Mouse (Mus musculus): Measurements from ENCODE around the gene Kifc1. TPM values are rescaled to one million over a fixed set of nuclear protein-coding genes. Genes with fewer than 3 reads are reported as not detected.
A peak's percentile ranks its signal among the peaks of the same experiment; 100 is the strongest.
"Not testable (repeated sequence)": the region's sequence is repeated elsewhere in the genome, so short reads cannot be mapped to it uniquely, and the experiment has no call there.

The Kifc1 gene
- polyA plus RNA-seq, 1 experiment = 1.6 TPM

GRCm38 (mm10) chr17:33891357-33891756 lies 896 bp upstream of the Kifc1 start:
- H3K27me3 ChIP-seq (replicated peaks; ENCODE audit: control insufficient read depth, insufficient read depth, low read length) = no peaks in the 10 kb centered on the region
- no peaks in the 10 kb centered on the region for H3K36me3 ChIP-seq (ENCODE audit: control insufficient read depth, insufficient read depth, low read length)
- no peaks in the 10 kb centered on the region for H3K4me1 ChIP-seq (ENCODE audit: control insufficient read depth, insufficient read depth, low read length)
- DNase-seq = no peak
- 47% methylated on average over 2 of the region's 2 CpGs for WGBS
- H3K27ac ChIP-seq (ENCODE audit: insufficient read depth, low read depth, low read length) = no peak overlapping the region
- no peak overlapping the region for H3K4me3 ChIP-seq (ENCODE audit: insufficient read depth, low read depth, low read length)
- TF ChIP-seq CTCF (conservative IDR thresholded peaks at IDR 0.05; ENCODE audit: insufficient read depth, insufficient read length, low read depth, low read length) (no peak), POLR2A (IDR thresholded peaks at IDR 0.05; ENCODE audit: low read depth, low read length) (no peak)

DNA sequence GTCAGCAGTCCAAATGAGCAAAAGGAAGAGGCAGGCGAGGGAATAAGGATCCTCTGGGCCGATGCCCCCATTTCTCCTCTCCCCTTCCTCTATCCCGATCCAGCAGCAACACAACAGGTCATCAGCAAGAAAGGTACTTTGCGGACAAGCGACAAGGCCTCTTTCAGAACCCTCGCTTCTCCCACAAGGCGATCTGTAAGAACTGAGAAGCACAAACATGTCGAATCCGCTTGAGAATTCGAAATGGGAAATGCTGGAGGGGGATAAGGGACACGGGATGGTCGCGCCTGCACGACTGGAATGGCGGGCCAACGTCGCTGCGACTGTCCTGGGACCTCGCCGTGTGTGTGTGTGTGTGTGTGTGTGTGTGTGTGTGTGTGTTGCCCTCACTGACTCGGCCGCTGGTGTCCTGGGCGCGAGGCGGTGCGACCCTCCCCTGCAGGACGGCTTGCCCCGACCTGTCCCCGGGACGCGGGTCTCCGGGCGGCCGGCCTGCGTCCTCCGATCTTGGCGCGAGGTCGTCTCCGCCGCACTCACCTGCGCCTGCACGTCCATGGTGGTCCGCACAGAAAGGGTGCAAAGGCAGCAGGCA lies 424 bp downstream of the Kifc1 start:
- not testable (repeated sequence) for H3K27me3 ChIP-seq (replicated peaks; ENCODE audit: control insufficient read depth, insufficient read depth, low read length); DNase-seq; H3K27ac ChIP-seq (ENCODE audit: insufficient read depth, low read depth, low read length); H3K4me1 ChIP-seq (ENCODE audit: control insufficient read depth, insufficient read depth, low read length); H3K36me3 ChIP-seq (ENCODE audit: control insufficient read depth, insufficient read depth, low read length)
- H3K4me3 ChIP-seq (ENCODE audit: insufficient read depth, low read depth, low read length) = peak overlapping the region; percentile 66
- WGBS = 2% methylated on average over 44 of the region's 44 CpGs

- H3K27ac ChIP-seq (ENCODE audit: insufficient read depth, low read depth, low read length); DNase-seq; H3K36me3 ChIP-seq (ENCODE audit: control insufficient read depth, insufficient read depth, low read length); H3K4me1 ChIP-seq (ENCODE audit: control insufficient read depth, insufficient read depth, low read length); H3K4me3 ChIP-seq (ENCODE audit: insufficient read depth, low read depth, low read length); H3K27me3 ChIP-seq (replicated peaks; ENCODE audit: control insufficient read depth, insufficient read depth, low read length): not testable (repeated sequence)
Observed at GRCm38 (mm10) chr17:33888230-33888629, 2.2 kb downstream of the Kifc1 start.

GRCm38 (mm10) chr17:33887802-33888201 lies 2.7 kb downstream of the Kifc1 start:
- not testable (repeated sequence) for H3K27ac ChIP-seq (ENCODE audit: insufficient read depth, low read depth, low read length); H3K27me3 ChIP-seq (replicated peaks; ENCODE audit: control insufficient read depth, insufficient read depth, low read length); H3K4me1 ChIP-seq (ENCODE audit: control insufficient read depth, insufficient read depth, low read length); H3K36me3 ChIP-seq (ENCODE audit: control insufficient read depth, insufficient read depth, low read length); H3K4me3 ChIP-seq (ENCODE audit: insufficient read depth, low read depth, low read length)
- WGBS = 39% methylated on average over 2 of the region's 2 CpGs
- DNase-seq = peak; percentile 56

DNA sequence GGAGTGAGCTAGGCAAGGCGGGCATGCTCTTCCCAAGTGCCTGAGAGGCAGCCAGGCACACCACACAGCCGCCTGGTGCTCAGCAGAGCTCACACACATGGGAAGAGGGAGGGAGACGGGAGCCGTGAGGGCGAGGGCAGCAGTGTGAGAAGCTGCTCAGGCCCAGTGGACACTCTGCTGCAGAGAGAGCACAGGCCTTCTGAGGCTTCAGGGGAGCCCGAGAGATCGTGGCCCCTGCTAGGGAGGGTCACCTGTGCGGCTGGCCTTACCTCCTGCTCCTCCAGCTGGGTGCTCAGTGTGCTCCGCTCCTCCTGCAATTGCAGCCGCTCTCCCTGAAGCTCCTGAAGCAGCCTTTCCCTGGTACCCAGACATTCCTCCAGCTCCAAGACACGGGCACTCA lies 6.1 kb downstream of the Kifc1 start:
- not testable (repeated sequence) for H3K4me1 ChIP-seq (ENCODE audit: control insufficient read depth, insufficient read depth, low read length); H3K27me3 ChIP-seq (replicated peaks; ENCODE audit: control insufficient read depth, insufficient read depth, low read length); H3K27ac ChIP-seq (ENCODE audit: insufficient read depth, low read depth, low read length); H3K36me3 ChIP-seq (ENCODE audit: control insufficient read depth, insufficient read depth, low read length); H3K4me3 ChIP-seq (ENCODE audit: insufficient read depth, low read depth, low read length); DNase-seq
- WGBS = 93% methylated on average over 9 of the region's 11 CpGs

DNA sequence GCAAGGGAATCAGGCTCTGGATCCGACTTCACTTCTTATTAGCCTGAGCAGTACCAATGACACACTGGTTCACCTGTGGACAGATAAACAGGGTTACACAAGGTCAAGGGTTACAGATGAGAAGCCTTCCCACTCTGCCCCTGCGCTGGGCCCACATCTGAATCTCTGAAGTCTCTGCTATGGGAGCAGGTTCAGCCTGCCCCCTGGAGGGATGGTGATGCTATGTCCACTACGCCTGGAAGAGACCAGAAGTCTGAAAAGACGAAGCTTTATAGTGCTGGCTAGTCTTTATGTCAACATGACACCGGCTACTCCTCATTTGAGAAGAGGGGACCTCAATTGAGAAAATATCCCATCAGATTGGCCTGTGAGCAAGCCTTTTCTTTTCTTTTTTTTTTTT lies 14.7 kb downstream of the Kifc1 start:
- H3K4me1 ChIP-seq (ENCODE audit: control insufficient read depth, insufficient read depth, low read length); H3K4me3 ChIP-seq (ENCODE audit: insufficient read depth, low read depth, low read length); H3K27ac ChIP-seq (ENCODE audit: insufficient read depth, low read depth, low read length); DNase-seq; H3K27me3 ChIP-seq (replicated peaks; ENCODE audit: control insufficient read depth, insufficient read depth, low read length); H3K36me3 ChIP-seq (ENCODE audit: control insufficient read depth, insufficient read depth, low read length): not testable (repeated sequence)
- 81% methylated on average over 5 of the region's 5 CpGs for whole genome bisulfite sequencing
- TF ChIP-seq CTCF (conservative IDR thresholded peaks at IDR 0.05; ENCODE audit: insufficient read depth, insufficient read length, low read depth, low read length) = peak; percentile 35

GRCm38 (mm10) chr17:33874411-33874810 lies 16.1 kb downstream of the Kifc1 start:
- no peaks in the 10 kb centered on the region for H3K36me3 ChIP-seq (ENCODE audit: control insufficient read depth, insufficient read depth, low read length)
- H3K27me3 ChIP-seq (replicated peaks; ENCODE audit: control insufficient read depth, insufficient read depth, low read length) = no peaks in the 10 kb centered on the region
- WGBS = 86% methylated on average over 11 of the region's 11 CpGs
- DNase-seq = no peak
- TF ChIP-seq POLR2A (IDR thresholded peaks at IDR 0.05; ENCODE audit: low read depth, low read length) (no peak), CTCF (conservative IDR thresholded peaks at IDR 0.05; ENCODE audit: insufficient read depth, insufficient read length, low read depth, low read length) (no peak)
- H3K27ac ChIP-seq (ENCODE audit: insufficient read depth, low read depth, low read length) = no peak overlapping the region
- H3K4me3 ChIP-seq (ENCODE audit: insufficient read depth, low read depth, low read length) = no peak overlapping the region
- H3K4me1 ChIP-seq (ENCODE audit: control insufficient read depth, insufficient read depth, low read length) = no peaks in the 10 kb centered on the region

GRCm38 (mm10) chr17:33873537-33873936 lies 16.9 kb downstream of the Kifc1 start, which contains the start of gene Gm7029:
Gene Gm7029 (plus strand): TSS chr17:33873837.
- not testable (repeated sequence) for H3K4me3 ChIP-seq (ENCODE audit: insufficient read depth, low read depth, low read length); H3K4me1 ChIP-seq (ENCODE audit: control insufficient read depth, insufficient read depth, low read length); DNase-seq; H3K27ac ChIP-seq (ENCODE audit: insufficient read depth, low read depth, low read length); H3K36me3 ChIP-seq (ENCODE audit: control insufficient read depth, insufficient read depth, low read length); H3K27me3 ChIP-seq (replicated peaks; ENCODE audit: control insufficient read depth, insufficient read depth, low read length)
- WGBS = no CpG with 5 or more reads among the region's 12 CpGs
